Mouse (Mus musculus): ENCODE results near the gene Tmem94.

DNA sequence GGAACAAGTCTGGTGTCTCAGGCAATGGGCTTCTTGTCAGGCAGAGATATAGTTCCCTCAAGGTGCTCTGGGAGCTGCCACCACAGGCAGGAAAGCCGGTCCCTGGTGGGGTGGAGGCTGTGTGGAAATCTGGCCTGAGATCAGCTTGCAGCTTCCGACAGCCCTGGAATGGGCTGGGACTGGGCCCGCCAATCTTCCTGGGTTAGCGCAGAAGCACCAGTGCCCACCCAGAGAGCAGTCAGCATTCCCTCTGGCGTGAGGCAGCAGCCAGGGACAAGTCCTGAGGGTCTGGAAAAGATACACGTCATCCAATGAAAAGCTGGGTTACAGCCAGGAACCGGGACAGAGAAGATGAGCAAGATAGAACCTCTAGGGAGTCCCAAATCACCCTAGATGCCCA lies 46.9 kb downstream of the Tmem94 start:
- TF ChIP-seq CTCF (IDR thresholded peaks at IDR 0.05) (no peak), EP300 (IDR thresholded peaks at IDR 0.05) (no peak)

All from lung, postnatal 0 days (tissue).